Mouse (Mus musculus): ENCODE data around the gene B4galt4. TPM values are rescaled to one million over a fixed set of nuclear protein-coding genes. Genes with fewer than 3 reads are reported as not detected.
"Not testable (repeated sequence)": the region's sequence is repeated elsewhere in the genome, so short reads cannot be mapped to it uniquely, and the experiment has no call there.

Gene B4galt4
- polyA plus RNA-seq, 1 experiment from 2014 or later: 29.5 TPM

GRCm38 (mm10) chr16:38705531-38706281 lies 36.4 kb upstream of the B4galt4 start:
- DNase-seq (ENCODE audit: low spot score) (no peak), ATAC-seq (no peak)
- Histone ChIP-seq H3K27me3 (replicated peaks; ENCODE audit: control insufficient read depth, insufficient read depth, low read length) (no peaks in the 10 kb centered on the region), H3K4me2 (ENCODE audit: low read length) (no peak overlapping the region), H3K9ac (ENCODE audit: low read length) (no peak overlapping the region), H3K36me3 (ENCODE audit: control insufficient read depth, insufficient read depth, low read length) (no peaks in the 10 kb centered on the region), H3K4me3 (ENCODE audit: low read depth, low read length) (no peak overlapping the region), H3K9me3 (replicated peaks; ENCODE audit: control insufficient read depth, low read length) (no peaks in the 10 kb centered on the region), H3K4me1 (ENCODE audit: control insufficient read depth, insufficient read depth, low read length) (peaks cover 5% of the 10 kb centered on the region; the same call in 1 of the 2 replicates), H3K27ac (ENCODE audit: low read depth, low read length) (no peak overlapping the region)
- WGBS: 52% methylated on average over 9 of the region's 9 CpGs

- Histone ChIP-seq H3K36me3 (ENCODE audit: control insufficient read depth, insufficient read depth, low read length) (no peaks in the 10 kb centered on the region), H3K4me1 (ENCODE audit: control insufficient read depth, insufficient read depth, low read length) (peaks cover 5% of the 10 kb centered on the region; the same call in 1 of the 2 replicates), H3K4me2 (ENCODE audit: low read length) (no peak overlapping the region), H3K9me3 (replicated peaks; ENCODE audit: control insufficient read depth, low read length) (no peaks in the 10 kb centered on the region), H3K27me3 (replicated peaks; ENCODE audit: control insufficient read depth, insufficient read depth, low read length) (no peaks in the 10 kb centered on the region), H3K9ac (ENCODE audit: low read length) (no peak overlapping the region), H3K4me3 (ENCODE audit: low read depth, low read length) (no peak overlapping the region), H3K27ac (ENCODE audit: low read depth, low read length) (no peak overlapping the region)
- DNase-seq (ENCODE audit: low spot score) (no peak), ATAC-seq (no peak)
- WGBS: 84% methylated on average over 7 of the region's 7 CpGs
Measured at GRCm38 (mm10) chr16:38706782-38707181, 35.3 kb upstream of the B4galt4 start.

- DNase-seq (ENCODE audit: low spot score) (no peak), ATAC-seq (no peak)
- no peaks in the 10 kb centered on the region for H3K36me3 ChIP-seq (ENCODE audit: control insufficient read depth, insufficient read depth, low read length)
- H3K27me3 ChIP-seq (replicated peaks; ENCODE audit: control insufficient read depth, insufficient read depth, low read length): no peaks in the 10 kb centered on the region
- H3K27ac ChIP-seq (ENCODE audit: low read depth, low read length): no peak overlapping the region
- H3K4me1 ChIP-seq (ENCODE audit: control insufficient read depth, insufficient read depth, low read length): no peaks in the 10 kb centered on the region
- no peak overlapping the region for H3K9ac ChIP-seq (ENCODE audit: low read length)
- H3K4me3 ChIP-seq (ENCODE audit: low read depth, low read length): no peak overlapping the region
- no peaks in the 10 kb centered on the region for H3K9me3 ChIP-seq (replicated peaks; ENCODE audit: control insufficient read depth, low read length)
- no peak overlapping the region for H3K4me2 ChIP-seq (ENCODE audit: low read length)
- WGBS: 59% methylated on average over 7 of the region's 7 CpGs
Measured at GRCm38 (mm10) chr16:38708962-38709520, 33.0 kb upstream of the B4galt4 start.

GRCm38 (mm10) chr16:38711245-38711644 lies 30.8 kb upstream of the B4galt4 start:
- Histone ChIP-seq H3K27me3 (replicated peaks; ENCODE audit: control insufficient read depth, insufficient read depth, low read length) (no peaks in the 10 kb centered on the region), H3K9ac (ENCODE audit: low read length) (no peak overlapping the region), H3K36me3 (ENCODE audit: control insufficient read depth, insufficient read depth, low read length) (no peaks in the 10 kb centered on the region), H3K4me1 (ENCODE audit: control insufficient read depth, insufficient read depth, low read length) (no peaks in the 10 kb centered on the region), H3K27ac (ENCODE audit: low read depth, low read length) (no peak overlapping the region), H3K4me3 (ENCODE audit: low read depth, low read length) (no peak overlapping the region), H3K4me2 (ENCODE audit: low read length) (no peak overlapping the region), H3K9me3 (replicated peaks; ENCODE audit: control insufficient read depth, low read length) (no peaks in the 10 kb centered on the region)
- WGBS: 71% methylated on average over 4 of the region's 4 CpGs
- no peak for DNase-seq (ENCODE audit: low spot score)
- ATAC-seq: no peak

GRCm38 (mm10) chr16:38712105-38712504 lies 30.0 kb upstream of the B4galt4 start:
- H3K9me3 ChIP-seq (replicated peaks; ENCODE audit: control insufficient read depth, low read length): no peaks in the 10 kb centered on the region
- no peak for DNase-seq (ENCODE audit: low spot score)
- H3K36me3 ChIP-seq (ENCODE audit: control insufficient read depth, insufficient read depth, low read length): no peaks in the 10 kb centered on the region
- H3K4me2 ChIP-seq (ENCODE audit: low read length): peak overlapping the region; percentile 79
- H3K27me3 ChIP-seq (replicated peaks; ENCODE audit: control insufficient read depth, insufficient read depth, low read length): no peaks in the 10 kb centered on the region
- peak overlapping the region; percentile 61 for H3K4me3 ChIP-seq (ENCODE audit: low read depth, low read length)
- no peak; the same call in 1 of the 2 replicates for ATAC-seq
- H3K27ac ChIP-seq (ENCODE audit: low read depth, low read length): no peak overlapping the region
- no peaks in the 10 kb centered on the region for H3K4me1 ChIP-seq (ENCODE audit: control insufficient read depth, insufficient read depth, low read length)
- 10% methylated on average over 12 of the region's 12 CpGs for WGBS
- peak overlapping the region; percentile 78 for H3K9ac ChIP-seq (ENCODE audit: low read length)

- Histone ChIP-seq H3K4me1 (ENCODE audit: control insufficient read depth, insufficient read depth, low read length) (no peaks in the 10 kb centered on the region), H3K9ac (ENCODE audit: low read length) (peak within 1 kb of the TSS; percentile 78), H3K4me3 (ENCODE audit: low read depth, low read length) (peak within 1 kb of the TSS; percentile 61), H3K4me2 (ENCODE audit: low read length) (peak within 1 kb of the TSS; percentile 79), H3K27ac (ENCODE audit: low read depth, low read length) (peak within 1 kb of the TSS; percentile 68), H3K27me3 (replicated peaks; ENCODE audit: control insufficient read depth, insufficient read depth, low read length) (no peaks in the 10 kb centered on the region), H3K36me3 (ENCODE audit: control insufficient read depth, insufficient read depth, low read length) (no peaks in the 10 kb centered on the region), H3K9me3 (replicated peaks; ENCODE audit: control insufficient read depth, low read length) (no peaks in the 10 kb centered on the region)
- ATAC-seq: peak; percentile 93
- under 1% methylated on average over 71 of the region's 74 CpGs for WGBS
- peak; percentile 73 for DNase-seq (ENCODE audit: low spot score)
Measured at GRCm38 (mm10) chr16:38712581-38713403, 29.3 kb upstream of the B4galt4 start, which contains the start of gene Arhgap31. Gene Arhgap31, minus strand, starts transcription at chr16:38713274.

- Histone ChIP-seq H3K27ac (ENCODE audit: low read depth, low read length) (peak overlapping the region; percentile 33; the same call in 1 of the 2 replicates), H3K9ac (ENCODE audit: low read length) (peak overlapping the region; percentile 78), H3K27me3 (replicated peaks; ENCODE audit: control insufficient read depth, insufficient read depth, low read length) (no peaks in the 10 kb centered on the region), H3K36me3 (ENCODE audit: control insufficient read depth, insufficient read depth, low read length) (no peaks in the 10 kb centered on the region), H3K4me2 (ENCODE audit: low read length) (peak overlapping the region; percentile 79), H3K4me1 (ENCODE audit: control insufficient read depth, insufficient read depth, low read length) (no peaks in the 10 kb centered on the region), H3K9me3 (replicated peaks; ENCODE audit: control insufficient read depth, low read length) (no peaks in the 10 kb centered on the region), H3K4me3 (ENCODE audit: low read depth, low read length) (peak overlapping the region; percentile 61)
- DNase-seq (ENCODE audit: low spot score): peak; percentile 14
- WGBS: 29% methylated on average over 17 of the region's 17 CpGs
- ATAC-seq: peak; percentile 45; the same call in 1 of the 2 replicates
Measured at GRCm38 (mm10) chr16:38713404-38714258, 28.4 kb upstream of the B4galt4 start.

GRCm38 (mm10) chr16:38714259-38714526 lies 27.9 kb upstream of the B4galt4 start:
- not testable (repeated sequence) for H3K27ac ChIP-seq (ENCODE audit: low read depth, low read length); H3K36me3 ChIP-seq (ENCODE audit: control insufficient read depth, insufficient read depth, low read length); H3K9ac ChIP-seq (ENCODE audit: low read length); ATAC-seq; H3K4me3 ChIP-seq (ENCODE audit: low read depth, low read length); H3K9me3 ChIP-seq (replicated peaks; ENCODE audit: control insufficient read depth, low read length); H3K4me1 ChIP-seq (ENCODE audit: control insufficient read depth, insufficient read depth, low read length); DNase-seq (ENCODE audit: low spot score); H3K27me3 ChIP-seq (replicated peaks; ENCODE audit: control insufficient read depth, insufficient read depth, low read length)
- WGBS: 56% methylated on average over 11 of the region's 12 CpGs
- H3K4me2 ChIP-seq (ENCODE audit: low read length): peak overlapping the region; percentile 34; the same call in 1 of the 2 replicates
